Mouse (Mus musculus) pancreas, adult 10 weeks (tissue): ENCODE data around the gene Tigd4. TPM values are rescaled to one million over a fixed set of nuclear protein-coding genes. Genes with fewer than 3 reads are reported as not detected.

Source experiments
- polyA plus RNA-seq: library from polyadenylated mRNA; stranded (reverse); fragments of 350-450 nt; fragmentation: Illumina TruSeq; extraction: RNeasy Lipid Tissue Mini Kit (QIAGEN cat#74804); gene quantifications from one replicate; pipeline ENCODE4 v1.2.3, GENCODE M21; 2015; ENCODE audit warnings: low read depth, low replicate concordance; ENCODE audit not compliant: insufficient read depth

The Tigd4 gene
- polyA plus RNA-seq, result not detected

DNA sequence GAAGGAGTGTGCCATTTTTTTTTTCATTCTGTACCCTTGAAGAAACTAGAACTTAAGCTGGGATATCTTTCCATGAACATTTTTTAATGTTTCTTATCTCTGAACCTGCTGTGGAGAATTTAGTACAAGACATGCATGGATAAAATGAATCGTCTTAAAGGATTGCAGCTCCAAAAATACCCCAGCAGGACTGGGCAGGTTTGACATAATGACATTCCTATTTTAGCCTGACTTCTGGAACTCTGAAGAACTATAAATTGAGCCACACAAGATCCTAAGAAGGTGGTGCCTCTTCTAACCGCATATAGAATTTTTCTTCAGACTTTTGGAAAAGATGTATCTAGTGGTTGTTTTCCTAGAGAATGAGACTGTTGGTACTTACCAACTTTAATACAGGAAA lies at the start of gene Tigd4:
Tigd4 (plus strand) TSS at position 301 of the 400 bp plus-strand sequence.

DNA sequence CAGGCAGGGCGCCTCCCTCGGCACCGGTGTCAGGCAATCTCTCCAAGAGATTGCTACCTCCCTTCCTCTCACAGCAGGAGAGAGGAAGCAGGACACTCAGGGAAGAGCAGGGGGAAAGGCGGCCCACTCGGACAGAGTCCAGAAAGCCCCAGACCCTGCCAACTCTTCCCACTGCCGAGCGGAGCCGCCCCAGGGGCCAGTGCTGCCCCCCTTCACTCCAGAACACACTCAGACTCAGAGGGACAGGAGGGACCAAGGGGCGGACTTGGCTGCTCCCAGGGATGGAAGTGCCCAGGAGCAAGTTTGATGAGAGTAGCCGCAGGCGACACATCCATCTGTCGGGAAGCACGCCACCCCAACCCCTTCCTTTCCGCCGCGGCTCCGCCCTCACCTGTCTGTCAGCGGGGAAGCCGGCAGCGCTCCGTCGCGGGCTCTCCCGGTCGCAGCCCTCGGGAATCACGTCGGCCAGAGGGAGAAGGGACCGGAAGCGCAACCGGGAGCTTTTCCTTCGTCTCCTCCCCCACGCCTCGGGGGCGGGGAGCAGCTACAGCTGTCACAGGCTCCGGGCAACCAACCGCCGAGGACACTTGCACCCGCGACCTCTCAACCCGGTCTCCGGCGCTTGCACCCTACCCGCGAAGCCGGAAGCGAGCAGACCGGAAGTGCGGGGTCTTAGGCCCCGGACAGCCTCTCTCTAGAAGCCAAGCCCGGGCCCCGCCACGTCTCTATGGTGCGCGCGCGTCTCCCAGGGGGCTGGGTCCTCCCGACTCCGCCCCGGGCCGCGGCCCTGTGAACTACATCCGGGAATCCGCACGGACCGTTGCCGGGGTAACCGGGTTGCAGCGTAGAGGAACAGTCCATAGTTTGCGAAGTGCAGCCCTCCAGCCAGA lies 11.1 kb upstream of the Tigd4 start, which contains the start of gene Arfip1:
Arfip1 (minus strand) TSS at position 603 of the 890 bp plus-strand sequence.

Other genes with a start within 250 kb of the Tigd4 start
- gene Fhdc1, start 113.1 kb upstream of the Tigd4 start, polyA plus RNA-seq, result 2.0 TPM
- gene Arfip1, start 10.9 kb upstream of the Tigd4 start, polyA plus RNA-seq, result 6.8 TPM
- gene Tmem154, start 72.6 kb downstream of the Tigd4 start, polyA plus RNA-seq, result 1.4 TPM
- gene Fbxw7, start 221.7 kb downstream of the Tigd4 start, polyA plus RNA-seq, result 4.4 TPM